Mouse (Mus musculus): ENCODE measurements around the gene Vmn1r193. TPM values are rescaled to one million over a fixed set of nuclear protein-coding genes. Genes with fewer than 3 reads are reported as not detected.

Vmn1r193 gene
- total and polyA plus RNA-seq, 3 experiments = not detected

GRCm38 (mm10) chr13:22190385-22190784 is 32.6 kb downstream of the Vmn1r193 start:
- dilution Hi-C loops (cut with MboI; ENCODE audit: extremely low pct_ligation_motif_present, extremely low pct_unique_long_range_greater_than_20kb, low sequenced_read_pairs) = no loop called here

GRCm38 (mm10) chr13:22189313-22189712 is 33.6 kb downstream of the Vmn1r193 start:
- in situ Hi-C loops (cut with MboI; ENCODE audit: low pct_ligation_motif_present, low pct_unique_long_range_greater_than_20kb, low sequenced_read_pairs) = no loop called here
- no peak overlapping the region for H3K4me3 ChIP-seq (replicated peaks in 1 of 3; ENCODE audit: low read depth in 2 of 3, low read length in 2 of 3, poor library complexity in 1 of 3)
- DNase-seq (ENCODE audit: extremely low read depth) = no peak
- dilution Hi-C loops (cut with MboI; ENCODE audit: extremely low pct_ligation_motif_present, extremely low pct_unique_long_range_greater_than_20kb, low sequenced_read_pairs) = no loop called here
- H3K4me2 ChIP-seq (ENCODE audit: insufficient read depth, low read depth, poor library complexity, severe bottlenecking) = no peak overlapping the region
- H3K27ac ChIP-seq (ENCODE audit: insufficient read depth, low read depth) = no peak overlapping the region
- H3K27me3 ChIP-seq (replicated peaks) = no peaks in the 10 kb centered on the region
- no peaks in the 10 kb centered on the region for H3K9me3 ChIP-seq (replicated peaks; ENCODE audit: low read length)
- no peaks in the 10 kb centered on the region for H3K36me3 ChIP-seq (replicated peaks in 1 of 2; ENCODE audit: control insufficient read depth in 1 of 2, insufficient read depth in 1 of 2, low read length in 1 of 2)
- no peaks in the 10 kb centered on the region for H3K79me2 ChIP-seq (replicated peaks; ENCODE audit: control insufficient read depth, extremely low read depth, insufficient read depth, poor library complexity, severe bottlenecking)
- TF ChIP-seq IRF4 (IDR thresholded peaks at IDR 0.05; ENCODE audit: low read depth, low read length) (no peak), ZC3H11A (IDR thresholded peaks at IDR 0.05; ENCODE audit: low read depth, low read length) (no peak), JUN (IDR thresholded peaks at IDR 0.05; ENCODE audit: insufficient read depth, low read depth, low read length) (no peak), USF1 (IDR thresholded peaks at IDR 0.05; ENCODE audit: low read depth, low read length) (no peak), ETS1 (conservative IDR thresholded peaks at IDR 0.05; ENCODE audit: low read depth, low read length) (no peak), KAT2A (IDR thresholded peaks at IDR 0.05; ENCODE audit: insufficient replicate concordance, low read length) (no peak), RCOR1 (conservative IDR thresholded peaks at IDR 0.05; ENCODE audit: low read depth, low read length) (no peak), UBTF (IDR thresholded peaks at IDR 0.05; ENCODE audit: low read depth, low read length) (no peak), MYC (IDR thresholded peaks at IDR 0.05; ENCODE audit: low read depth, low read length) (no peak), ELF1 (IDR thresholded peaks at IDR 0.05; ENCODE audit: low read depth, low read length) (no peak), TBP (conservative IDR thresholded peaks at IDR 0.05; ENCODE audit: low read depth, low read length) (no peak), ZNF384 (IDR thresholded peaks at IDR 0.05; ENCODE audit: low read depth, low read length) (no peak), SIN3A (IDR thresholded peaks at IDR 0.05; ENCODE audit: low read length) (no peak), NRF1 (IDR thresholded peaks at IDR 0.05; ENCODE audit: low read depth, low read length) (no peak), CTCF (conservative IDR thresholded peaks at IDR 0.05 in 1 of 2, IDR thresholded peaks at IDR 0.05 in 1 of 2; ENCODE audit: low read depth in 2 of 2, low read length in 2 of 2) (no peak), SMC3 (IDR thresholded peaks at IDR 0.05; ENCODE audit: low read depth, low read length) (no peak), RAD21 (IDR thresholded peaks at IDR 0.05; ENCODE audit: low read depth, low read length) (no peak)
- no peak overlapping the region for H3K9ac ChIP-seq (ENCODE audit: insufficient read depth, low read depth)
- no peaks in the 10 kb centered on the region for H3K4me1 ChIP-seq (ENCODE audit: control insufficient read depth in 1 of 2, insufficient read depth in 2 of 2)

More at GRCm38 (mm10) chr13:22190385-22190784, 32.6 kb downstream of the Vmn1r193 start:
- in situ Hi-C loops (cut with MboI; ENCODE audit: low pct_ligation_motif_present, low pct_unique_long_range_greater_than_20kb, low sequenced_read_pairs) = no loop called here
- H3K9me3 ChIP-seq (replicated peaks; ENCODE audit: low read length) = no peaks in the 10 kb centered on the region
- no peak overlapping the region for H3K9ac ChIP-seq (ENCODE audit: insufficient read depth, low read depth)
- H3K4me1 ChIP-seq (ENCODE audit: control insufficient read depth in 1 of 2, insufficient read depth in 2 of 2) = no peaks in the 10 kb centered on the region
- H3K4me3 ChIP-seq (replicated peaks in 1 of 3; ENCODE audit: low read depth in 2 of 3, low read length in 2 of 3, poor library complexity in 1 of 3) = no peak overlapping the region
- no peak overlapping the region for H3K4me2 ChIP-seq (ENCODE audit: insufficient read depth, low read depth, poor library complexity, severe bottlenecking)
- no peak for DNase-seq (ENCODE audit: extremely low read depth)
- H3K27ac ChIP-seq (ENCODE audit: insufficient read depth, low read depth) = no peak overlapping the region
- H3K79me2 ChIP-seq (replicated peaks; ENCODE audit: control insufficient read depth, extremely low read depth, insufficient read depth, poor library complexity, severe bottlenecking) = no peaks in the 10 kb centered on the region
- no peaks in the 10 kb centered on the region for H3K36me3 ChIP-seq (replicated peaks in 1 of 2; ENCODE audit: control insufficient read depth in 1 of 2, insufficient read depth in 1 of 2, low read length in 1 of 2)
- TF ChIP-seq RCOR1 (conservative IDR thresholded peaks at IDR 0.05; ENCODE audit: low read depth, low read length) (no peak), CHD2 (IDR thresholded peaks at IDR 0.05; ENCODE audit: low read length) (no peak), EP300 (IDR thresholded peaks at IDR 0.05; ENCODE audit: low read length) (no peak), MXI1 (IDR thresholded peaks at IDR 0.05; ENCODE audit: low read depth, low read length) (no peak), IRF4 (IDR thresholded peaks at IDR 0.05; ENCODE audit: low read depth, low read length) (no peak), ZC3H11A (IDR thresholded peaks at IDR 0.05; ENCODE audit: low read depth, low read length) (no peak), BHLHE40 (IDR thresholded peaks at IDR 0.05; ENCODE audit: low read depth, low read length) (no peak)
- H3K27me3 ChIP-seq (replicated peaks) = no peaks in the 10 kb centered on the region
